Mouse (Mus musculus): ENCODE data around the gene Pank4.

DNA sequence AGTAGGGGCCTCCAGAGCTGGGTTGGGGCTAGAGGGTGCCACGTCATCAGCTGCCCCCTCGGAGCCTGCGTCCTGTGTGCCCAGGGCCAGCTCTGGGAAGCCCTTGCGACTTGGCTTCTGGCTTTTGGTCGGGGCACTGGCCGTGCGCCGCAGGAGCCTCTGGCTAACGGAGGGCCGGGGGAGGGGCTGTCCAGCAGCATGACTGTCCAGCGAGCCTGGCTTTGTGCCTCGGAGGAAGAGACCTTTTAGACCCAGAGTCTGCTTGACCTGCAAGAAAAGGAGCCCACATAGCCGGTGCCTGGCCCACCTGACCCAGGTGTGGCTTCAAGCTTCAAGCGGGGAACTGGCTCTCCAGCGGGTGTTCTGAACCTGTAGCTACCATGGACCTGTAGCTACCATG lies 22.8 kb downstream of the Pank4 start:
- no peak for TF ChIP-seq MYOD1 (IDR thresholded peaks at IDR 0.05; ENCODE audit: control insufficient read depth, insufficient read length, low read depth)
- TF ChIP-seq CTCF (IDR thresholded peaks at IDR 0.05; ENCODE audit: control insufficient read depth, insufficient read depth, insufficient read length), result no peak
